Mouse (Mus musculus) lung, embryonic 16.5 days (tissue): Measurements from ENCODE around the gene Med19. TPM values are rescaled to one million over a fixed set of nuclear protein-coding genes. Genes with fewer than 3 reads are reported as not detected.
"Not testable (repeated sequence)": the region's sequence is repeated elsewhere in the genome, so short reads cannot be mapped to it uniquely, and the experiment has no call there.

Experiments used
- ATAC-seq: fragments of 200-750 bp; cut with Nextera tagmentation; 2 replicates; pipeline ENCODE4 v1.8.0; 2017; ENCODE audit warnings: low read depth, mild to moderate bottlenecking, moderate library complexity
- H3K27ac ChIP-seq: fragments of 300-500 bp; sonication (generic); 2 replicates; pipeline ENCODE4 v1.5.1; 2014; ENCODE audit warnings: mild to moderate bottlenecking, control low read depth, low read length
- H3K27me3 ChIP-seq: fragments of 300-500 bp; sonication (generic); 2 replicates; pipeline ENCODE4 v1.6.1; 2014; ENCODE audit warnings: low read depth, low read length, mixed read lengths; ENCODE audit not compliant: control insufficient read depth, insufficient read depth
- H3K36me3 ChIP-seq: fragments of 300-500 bp; sonication (generic); 2 replicates; pipeline ENCODE4 v1.6.1; 2014; ENCODE audit warnings: low read length; ENCODE audit not compliant: control insufficient read depth, insufficient read depth
- H3K4me1 ChIP-seq: fragments of 300-500 bp; sonication (generic); replicated peaks from 2 replicates; pipeline ENCODE4 v1.6.1; 2014; ENCODE audit warnings: low read length, mixed read lengths; ENCODE audit not compliant: control insufficient read depth, insufficient read depth
- H3K4me2 ChIP-seq: fragments of 300-500 bp; sonication (generic); 2 replicates; pipeline ENCODE4 v1.6.1; 2014; ENCODE audit warnings: low read depth, low read length, control low read depth
- H3K4me3 ChIP-seq: fragments of 300-500 bp; sonication (generic); 2 replicates; pipeline ENCODE4 v1.5.1; 2014; ENCODE audit warnings: mild to moderate bottlenecking, low read length, control low read depth
- H3K9ac ChIP-seq: fragments of 300-500 bp; sonication (generic); 2 replicates; pipeline ENCODE4 v1.6.1; 2014; ENCODE audit warnings: low read length, control low read depth
- H3K9me3 ChIP-seq: fragments of 300-500 bp; sonication (generic); 2 replicates; pipeline ENCODE4 v1.6.1; 2016; ENCODE audit warnings: low read length; ENCODE audit not compliant: control insufficient read depth
- WGBS: fragments of 180-500 bp; shearing (Covaris S2); extraction: QIAGEN DNeasy Blood & Tissue Kit; methylation state at CpG from one replicate; pipeline ENCODE4 v1.1.7; 2014; 5-methylcytosine and 5-hydroxymethylcytosine counted together
- polyA plus RNA-seq: library from polyadenylated mRNA; unstranded; fragments of >200 nt; fragmentation: Nextera tagmentation; extraction: Ambion mirVana; gene quantifications from 2 replicates; pipeline ENCODE4 v1.2.1, GENCODE M21; 2015

Med19 gene
- polyA plus RNA-seq, 1 experiment from 2014 or later, result 38.0 TPM

GRCm38 (mm10) chr2:84725770-84726169, 47.6 kb downstream of the Med19 start:
- no peaks in the 10 kb centered on the region for H3K27me3 ChIP-seq
- H3K4me1 ChIP-seq, result peaks cover 9% of the 10 kb centered on the region
- no peak for ATAC-seq
- H3K9me3 ChIP-seq, result no peaks in the 10 kb centered on the region
- H3K9ac ChIP-seq, result no peak overlapping the region
- 90% methylated on average over 10 of the region's 10 CpGs for WGBS
- H3K36me3 ChIP-seq, result peaks cover 11% of the 10 kb centered on the region; the same call in 1 of the 2 replicates
- no peak overlapping the region for H3K4me3 ChIP-seq
- H3K4me2 ChIP-seq, result peak overlapping the region; percentile 92; the same call in 1 of the 2 replicates
- no peak overlapping the region for H3K27ac ChIP-seq

GRCm38 (mm10) chr2:84726716-84727115, 48.5 kb downstream of the Med19 start:
- H3K9me3 ChIP-seq, result no peaks in the 10 kb centered on the region
- H3K36me3 ChIP-seq, result peaks cover 11% of the 10 kb centered on the region; the same call in 1 of the 2 replicates
- H3K4me1 ChIP-seq, result peaks cover 9% of the 10 kb centered on the region
- peak overlapping the region; percentile 75 for H3K4me3 ChIP-seq
- no peak overlapping the region for H3K27ac ChIP-seq
- peak overlapping the region; percentile 92 for H3K4me2 ChIP-seq
- peak overlapping the region; percentile 71 for H3K9ac ChIP-seq
- WGBS, result 5% methylated on average over 9 of the region's 9 CpGs
- H3K27me3 ChIP-seq, result no peaks in the 10 kb centered on the region
- no peak; the same call in 1 of the 2 replicates for ATAC-seq

- H3K36me3 ChIP-seq, result peaks cover 11% of the 10 kb centered on the region; the same call in 1 of the 2 replicates
- WGBS, result under 1% methylated on average over 39 of the region's 39 CpGs
- no peaks in the 10 kb centered on the region for H3K9me3 ChIP-seq
- H3K4me1 ChIP-seq, result peaks cover 9% of the 10 kb centered on the region
- peak; percentile 98 for ATAC-seq
- H3K27me3 ChIP-seq, result no peaks in the 10 kb centered on the region
- peak within 1 kb of the TSS; percentile 71 for H3K9ac ChIP-seq
- H3K4me3 ChIP-seq, result peak within 1 kb of the TSS; percentile 75
- H3K4me2 ChIP-seq, result peak within 1 kb of the TSS; percentile 92
- H3K27ac ChIP-seq, result peak within 1 kb of the TSS; percentile 87
These were observed 49.1 kb downstream of the Med19 start, which contains the start of gene Clp1 for GRCm38 (mm10) chr2:84727172-84727858. TSS of gene Clp1 (minus strand) at chr2:84727350.

GRCm38 (mm10) chr2:84728191-84728590, 50.0 kb downstream of the Med19 start:
- H3K4me3 ChIP-seq, ATAC-seq, H3K4me2 ChIP-seq, H3K9ac ChIP-seq, H3K27me3 ChIP-seq, H3K27ac ChIP-seq, H3K4me1 ChIP-seq, H3K9me3 ChIP-seq: not testable (repeated sequence)
- 80% methylated on average over 5 of the region's 5 CpGs for WGBS
- H3K36me3 ChIP-seq, result peaks cover 11% of the 10 kb centered on the region; the same call in 1 of the 2 replicates

- no peaks in the 10 kb centered on the region for H3K36me3 ChIP-seq
- WGBS, result 71% methylated on average over 3 of the region's 3 CpGs
- peaks cover 14% of the 10 kb centered on the region for H3K4me1 ChIP-seq
- no peak overlapping the region for H3K4me3 ChIP-seq
- H3K27me3 ChIP-seq, result peaks cover 3% of the 10 kb centered on the region
- H3K4me2 ChIP-seq, result no peak overlapping the region
- H3K27ac ChIP-seq, result no peak overlapping the region
- no peak for ATAC-seq
- no peak overlapping the region for H3K9ac ChIP-seq
- H3K9me3 ChIP-seq, result no peaks in the 10 kb centered on the region
These were observed 53.0 kb downstream of the Med19 start for GRCm38 (mm10) chr2:84731206-84731605.

GRCm38 (mm10) chr2:84732394-84732793, 54.2 kb downstream of the Med19 start:
- Histone ChIP-seq H3K4me3 (no peak overlapping the region), H3K9ac (no peak overlapping the region), H3K27ac (no peak overlapping the region), H3K4me1 (peaks cover 20% of the 10 kb centered on the region), H3K27me3 (peaks cover 3% of the 10 kb centered on the region), H3K36me3 (no peaks in the 10 kb centered on the region), H3K9me3 (no peaks in the 10 kb centered on the region), H3K4me2 (no peak overlapping the region)
- WGBS, result 64% methylated on average over 1 of the region's 1 CpGs
- no peak for ATAC-seq

- ATAC-seq, result peak; percentile 11
- Histone ChIP-seq H3K4me1 (peaks cover 33% of the 10 kb centered on the region), H3K4me2 (peak within 1 kb of the TSS; percentile 48), H3K27me3 (peaks cover 3% of the 10 kb centered on the region), H3K27ac (no peak within 1 kb of the TSS), H3K9me3 (no peaks in the 10 kb centered on the region), H3K9ac (peak within 1 kb of the TSS; percentile 42), H3K36me3 (no peaks in the 10 kb centered on the region), H3K4me3 (peak within 1 kb of the TSS; percentile 38)
- 2% methylated on average over 8 of the region's 8 CpGs for WGBS
These were observed 55.5 kb downstream of the Med19 start, which contains the start of gene Ypel4 for GRCm38 (mm10) chr2:84733579-84734300. TSS of gene Ypel4 (plus strand) at chr2:84734058.

- peak overlapping the region; percentile 42 for H3K9ac ChIP-seq
- H3K27me3 ChIP-seq, result peaks cover 3% of the 10 kb centered on the region
- WGBS, result under 1% methylated on average over 11 of the region's 11 CpGs
- no peaks in the 10 kb centered on the region for H3K36me3 ChIP-seq
- no peak overlapping the region for H3K27ac ChIP-seq
- H3K4me3 ChIP-seq, result peak overlapping the region; percentile 38
- H3K4me2 ChIP-seq, result peak overlapping the region; percentile 48
- H3K9me3 ChIP-seq, result no peaks in the 10 kb centered on the region
- peaks cover 40% of the 10 kb centered on the region for H3K4me1 ChIP-seq
- no peak for ATAC-seq
These were observed 56.2 kb downstream of the Med19 start for GRCm38 (mm10) chr2:84734351-84734864.

- WGBS, result 4% methylated on average over 2 of the region's 2 CpGs
- no peak for ATAC-seq
- no peak overlapping the region; the same call in 1 of the 2 replicates for H3K9ac ChIP-seq
These were observed 56.7 kb downstream of the Med19 start for GRCm38 (mm10) chr2:84734919-84735318.

More at GRCm38 (mm10) chr2:84734919-84735318, 56.7 kb downstream of the Med19 start:
- Histone ChIP-seq H3K4me1 (peaks cover 41% of the 10 kb centered on the region), H3K36me3 (no peaks in the 10 kb centered on the region), H3K27ac (no peak overlapping the region), H3K4me2 (peak overlapping the region; percentile 48), H3K4me3 (peak overlapping the region; percentile 38), H3K9me3 (no peaks in the 10 kb centered on the region), H3K27me3 (peaks cover 3% of the 10 kb centered on the region)
